Mouse (Mus musculus) bone marrow macrophage, adult 2 months (primary cell): ENCODE measurements around the gene Barhl1.

Experiments used
- CTCF ChIP-seq: IDR thresholded peaks from 2 replicates; pipeline ENCODE4 v1.5.1; 2012; ENCODE audit warnings: low read depth, mild to moderate bottlenecking, low read length, moderate library complexity
- POLR2A ChIP-seq: IDR thresholded peaks from 2 replicates; pipeline ENCODE4 v1.6.1; 2012; ENCODE audit warnings: mild to moderate bottlenecking, low read depth, low read length, borderline replicate concordance

- TF ChIP-seq CTCF (no peak), POLR2A (no peak)
These were observed 52.6 kb downstream of the Barhl1 start for GRCm38 (mm10) chr2:28863857-28864256.
